Mouse (Mus musculus): ENCODE data around the gene Selp. TPM values are rescaled to one million over a fixed set of nuclear protein-coding genes. Genes with fewer than 3 reads are reported as not detected.

Selp gene
- 4.4 and 17.1 TPM in 2 replicates for polyA plus RNA-seq (2011; ENCODE audit: insufficient read depth, insufficient read length, low replicate concordance, missing spikeins)

DNA sequence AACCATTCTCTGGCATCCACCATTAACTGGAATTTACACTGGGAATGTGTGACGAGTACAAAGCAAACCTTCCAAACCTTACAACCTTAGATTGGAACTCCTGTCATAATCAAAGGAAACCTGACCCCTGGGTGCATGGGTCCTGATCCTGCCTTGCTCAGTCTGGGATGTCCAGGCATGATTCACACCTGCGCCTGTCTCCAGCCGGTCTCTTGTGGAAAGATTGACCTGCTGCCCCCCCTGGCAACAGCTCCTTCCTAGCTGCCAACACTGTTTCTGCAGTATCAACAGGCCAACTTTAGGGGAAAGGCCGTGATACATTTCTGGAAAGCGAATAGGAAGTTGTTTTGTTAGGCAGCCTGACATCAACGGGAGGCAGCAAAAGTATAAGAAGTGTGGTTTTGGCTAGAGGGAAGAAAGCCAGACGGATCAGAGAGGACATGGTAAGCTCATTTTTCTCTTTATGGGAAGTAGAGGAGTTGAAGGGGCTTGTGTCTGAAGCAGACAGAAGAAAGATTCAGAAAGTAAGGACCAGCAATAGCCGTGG lies at the start of gene Selp:
TSS of gene Selp (plus strand) at position 318 of the 547 bp plus-strand sequence.
- 36% methylated on average over 8 of the region's 8 CpGs for WGBS
- Histone ChIP-seq H3K27ac (ENCODE audit: control insufficient read depth, insufficient read depth, low read depth, low read length, poor library complexity) (no peak within 1 kb of the TSS), H3K4me1 (ENCODE audit: control insufficient read depth, insufficient read depth, low read length) (no peaks in the 10 kb centered on the region; the same call in 1 of the 2 replicates), H3K4me3 (replicated peaks; ENCODE audit: control insufficient read depth, low read depth, low read length) (no peak within 1 kb of the TSS)
- no peak for TF ChIP-seq POLR2A (IDR thresholded peaks at IDR 0.05; ENCODE audit: borderline replicate concordance, control insufficient read depth, low read depth, low read length)

DNA sequence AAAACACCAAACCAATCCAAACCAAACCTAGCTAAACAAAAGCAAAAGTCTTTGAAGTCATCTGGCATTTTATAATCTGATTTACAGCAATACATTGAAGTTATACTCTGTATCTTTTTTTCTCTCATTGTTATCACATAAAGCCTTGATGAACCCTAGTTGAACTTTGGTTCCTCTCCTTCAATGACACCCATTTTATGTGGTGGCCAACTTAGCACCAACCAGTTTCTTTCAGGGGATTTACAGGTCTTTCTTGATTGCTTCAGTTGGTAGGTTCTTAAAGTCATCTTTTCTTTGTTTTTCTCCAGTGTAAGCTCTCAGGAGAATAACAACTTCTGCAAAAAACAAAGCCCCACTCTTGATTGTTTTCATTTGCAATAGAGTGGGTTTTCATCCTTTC lies 45.8 kb upstream of the Selp start:
- Histone ChIP-seq H3K27ac (ENCODE audit: control insufficient read depth, insufficient read depth, low read depth, low read length, poor library complexity) (no peak overlapping the region), H3K4me3 (replicated peaks; ENCODE audit: control insufficient read depth, low read depth, low read length) (no peak overlapping the region), H3K4me1 (ENCODE audit: control insufficient read depth, insufficient read depth, low read length) (peaks cover 13% of the 10 kb centered on the region)
- TF ChIP-seq POLR2A (IDR thresholded peaks at IDR 0.05; ENCODE audit: borderline replicate concordance, control insufficient read depth, low read depth, low read length) = no peak
- TF ChIP-seq CTCF (IDR thresholded peaks at IDR 0.05; ENCODE audit: control insufficient read depth, insufficient read depth, low read length) = no peak

DNA sequence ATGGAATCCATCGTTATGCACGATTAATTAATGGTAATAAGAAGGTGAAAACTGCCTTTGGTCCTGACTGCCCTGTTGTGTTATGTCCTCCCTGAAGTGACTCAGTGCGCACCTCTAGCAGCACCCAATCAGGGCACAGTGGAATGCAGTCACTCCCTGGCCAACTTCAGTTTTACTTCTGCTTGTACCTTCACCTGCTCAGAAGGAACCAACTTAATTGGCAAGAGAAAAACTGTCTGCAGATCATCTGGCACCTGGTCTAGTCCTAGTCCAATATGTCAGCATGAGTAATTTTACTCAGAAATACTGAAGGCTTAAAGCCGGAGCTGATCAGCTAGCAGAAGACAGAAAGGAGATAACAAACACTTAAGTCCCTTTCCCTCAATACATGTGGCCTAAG lies 44.6 kb upstream of the Selp start:
- Histone ChIP-seq H3K4me1 (ENCODE audit: control insufficient read depth, insufficient read depth, low read length) (peaks cover 15% of the 10 kb centered on the region), H3K4me3 (replicated peaks; ENCODE audit: control insufficient read depth, low read depth, low read length) (no peak overlapping the region), H3K27ac (ENCODE audit: control insufficient read depth, insufficient read depth, low read depth, low read length, poor library complexity) (peak overlapping the region; percentile 9; the same call in 1 of the 2 replicates)
- WGBS = 67% methylated on average over 4 of the region's 4 CpGs
- TF ChIP-seq POLR2A (IDR thresholded peaks at IDR 0.05; ENCODE audit: borderline replicate concordance, control insufficient read depth, low read depth, low read length) (no peak), CTCF (IDR thresholded peaks at IDR 0.05; ENCODE audit: control insufficient read depth, insufficient read depth, low read length) (no peak)

DNA sequence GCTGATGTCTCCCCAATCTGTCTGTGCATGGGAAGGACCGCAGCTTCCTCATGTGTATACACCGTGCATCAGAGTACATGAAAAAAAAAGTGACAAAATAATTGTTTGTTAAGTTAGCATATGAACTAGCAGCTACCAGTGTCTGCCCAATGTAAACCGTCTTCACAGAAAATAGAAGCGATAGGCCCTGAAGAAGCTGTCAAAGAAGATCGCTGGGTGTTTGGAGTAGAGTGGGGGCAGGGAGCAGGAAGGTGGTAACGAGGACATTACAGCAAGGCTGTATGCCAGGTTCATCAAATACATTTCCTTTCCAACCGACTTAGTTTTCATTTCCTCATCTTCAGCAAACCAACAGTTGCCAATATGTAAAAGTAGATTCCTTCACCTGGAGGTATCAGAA lies 44.0 kb upstream of the Selp start:
- peaks cover 17% of the 10 kb centered on the region for H3K4me1 ChIP-seq (ENCODE audit: control insufficient read depth, insufficient read depth, low read length)
- H3K4me3 ChIP-seq (replicated peaks; ENCODE audit: control insufficient read depth, low read depth, low read length) = no peak overlapping the region
- WGBS = 7% methylated on average over 7 of the region's 7 CpGs
- TF ChIP-seq CTCF (IDR thresholded peaks at IDR 0.05; ENCODE audit: control insufficient read depth, insufficient read depth, low read length) = no peak
- no peak for TF ChIP-seq POLR2A (IDR thresholded peaks at IDR 0.05; ENCODE audit: borderline replicate concordance, control insufficient read depth, low read depth, low read length)
- peak overlapping the region; percentile 42; the same call in 1 of the 2 replicates for H3K27ac ChIP-seq (ENCODE audit: control insufficient read depth, insufficient read depth, low read depth, low read length, poor library complexity)

DNA sequence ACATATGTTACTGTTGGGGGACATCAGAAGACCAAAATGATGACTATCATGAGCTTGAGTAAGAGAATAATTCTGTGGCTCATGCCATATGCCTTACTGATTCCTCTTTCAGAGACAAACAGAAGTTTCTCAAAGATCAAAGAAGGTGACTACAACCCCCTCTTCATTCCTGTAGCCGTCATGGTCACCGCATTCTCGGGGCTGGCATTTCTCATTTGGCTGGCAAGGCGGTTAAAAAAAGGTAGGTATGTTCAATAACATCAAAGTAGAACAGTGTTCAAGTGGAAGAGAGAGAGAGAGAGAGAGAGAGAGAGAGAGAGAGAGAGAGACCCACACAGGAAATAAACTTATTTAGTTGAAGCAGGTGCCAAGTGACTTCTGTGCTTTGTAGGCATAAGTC lies 43.1 kb upstream of the Selp start:
- Histone ChIP-seq H3K4me3 (replicated peaks; ENCODE audit: control insufficient read depth, low read depth, low read length) (no peak overlapping the region), H3K27ac (ENCODE audit: control insufficient read depth, insufficient read depth, low read depth, low read length, poor library complexity) (peak overlapping the region; percentile 72; the same call in 1 of the 2 replicates), H3K4me1 (ENCODE audit: control insufficient read depth, insufficient read depth, low read length) (peaks cover 18% of the 10 kb centered on the region)
- TF ChIP-seq CTCF (IDR thresholded peaks at IDR 0.05; ENCODE audit: control insufficient read depth, insufficient read depth, low read length) = no peak
- TF ChIP-seq POLR2A (IDR thresholded peaks at IDR 0.05; ENCODE audit: borderline replicate concordance, control insufficient read depth, low read depth, low read length) = no peak
- WGBS = 61% methylated on average over 4 of the region's 4 CpGs

DNA sequence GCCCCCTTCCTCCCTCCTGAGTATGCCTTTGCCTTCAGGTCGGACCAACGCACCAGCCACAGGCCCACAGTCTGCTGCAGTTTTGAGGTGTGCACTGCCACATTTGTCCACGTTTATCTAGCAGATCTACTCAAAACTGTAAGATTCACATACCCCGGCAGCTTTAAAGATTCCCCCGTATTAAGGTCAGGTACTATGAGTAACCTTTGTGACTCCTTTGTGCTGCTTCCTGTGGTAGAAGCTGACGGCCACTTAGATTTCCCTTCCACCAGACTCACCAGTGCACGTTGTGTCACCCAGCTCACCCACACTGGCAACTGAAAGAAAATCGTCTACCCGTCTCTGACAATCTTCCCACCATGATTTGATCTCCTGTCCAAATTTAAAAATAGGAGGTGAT lies 42.0 kb upstream of the Selp start:
- 38% methylated on average over 9 of the region's 9 CpGs for WGBS
- Histone ChIP-seq H3K4me3 (replicated peaks; ENCODE audit: control insufficient read depth, low read depth, low read length) (no peak overlapping the region), H3K4me1 (ENCODE audit: control insufficient read depth, insufficient read depth, low read length) (peaks cover 18% of the 10 kb centered on the region), H3K27ac (ENCODE audit: control insufficient read depth, insufficient read depth, low read depth, low read length, poor library complexity) (peak overlapping the region; percentile 45)
- no peak for TF ChIP-seq POLR2A (IDR thresholded peaks at IDR 0.05; ENCODE audit: borderline replicate concordance, control insufficient read depth, low read depth, low read length)
- TF ChIP-seq CTCF (IDR thresholded peaks at IDR 0.05; ENCODE audit: control insufficient read depth, insufficient read depth, low read length) = no peak

DNA sequence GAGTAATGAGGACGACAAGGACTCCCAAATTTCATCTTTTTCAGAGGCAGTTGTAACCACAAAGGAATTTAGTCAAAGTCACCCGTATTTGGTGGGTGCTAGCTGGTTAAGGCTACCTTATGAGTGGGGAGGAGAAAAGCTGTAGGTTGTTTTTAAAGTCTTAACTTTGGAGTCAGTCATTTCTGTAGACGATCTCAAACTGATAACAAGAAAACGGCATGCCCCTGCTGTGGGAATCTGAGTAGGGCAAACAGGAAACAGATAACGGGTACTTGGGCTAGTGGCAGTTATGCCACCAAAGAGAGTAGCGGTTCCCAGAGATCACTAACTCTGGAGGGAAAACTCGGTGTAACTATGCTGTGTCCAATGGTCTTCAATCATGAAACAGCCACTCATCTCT lies 41.3 kb upstream of the Selp start:
- TF ChIP-seq CTCF (IDR thresholded peaks at IDR 0.05; ENCODE audit: control insufficient read depth, insufficient read depth, low read length) (no peak), POLR2A (IDR thresholded peaks at IDR 0.05; ENCODE audit: borderline replicate concordance, control insufficient read depth, low read depth, low read length) (no peak)
- Histone ChIP-seq H3K27ac (ENCODE audit: control insufficient read depth, insufficient read depth, low read depth, low read length, poor library complexity) (peak overlapping the region; percentile 45; the same call in 1 of the 2 replicates), H3K4me1 (ENCODE audit: control insufficient read depth, insufficient read depth, low read length) (peaks cover 18% of the 10 kb centered on the region), H3K4me3 (replicated peaks; ENCODE audit: control insufficient read depth, low read depth, low read length) (no peak overlapping the region)
- WGBS = 3% methylated on average over 7 of the region's 7 CpGs

- Histone ChIP-seq H3K4me1 (ENCODE audit: control insufficient read depth, insufficient read depth, low read length) (peaks cover 20% of the 10 kb centered on the region), H3K27ac (ENCODE audit: control insufficient read depth, insufficient read depth, low read depth, low read length, poor library complexity) (peak overlapping the region; percentile 65), H3K4me3 (replicated peaks; ENCODE audit: control insufficient read depth, low read depth, low read length) (no peak overlapping the region)
- WGBS = 44% methylated on average over 2 of the region's 2 CpGs
- no peak for TF ChIP-seq POLR2A (IDR thresholded peaks at IDR 0.05; ENCODE audit: borderline replicate concordance, control insufficient read depth, low read depth, low read length)
- no peak for TF ChIP-seq CTCF (IDR thresholded peaks at IDR 0.05; ENCODE audit: control insufficient read depth, insufficient read depth, low read length)
Measured at GRCm38 (mm10) chr1:164074606-164075140, 40.4 kb upstream of the Selp start.
